Mouse (Mus musculus) cerebellum, adult 2 months (tissue): Measurements from ENCODE around the gene Tlcd1.

ENCODE experiments used
- CTCF ChIP-seq: fragments of 200-500 bp; IDR thresholded peaks from 2 replicates; pipeline ENCODE4 v1.5.1; 2011; ENCODE audit warnings: low read depth, mild to moderate bottlenecking, control low read depth, low read length, moderate library complexity, borderline replicate concordance; ENCODE audit not compliant: insufficient read depth
- POLR2A ChIP-seq: fragments of 200-500 bp; IDR thresholded peaks from 2 replicates; pipeline ENCODE4 v1.6.1; 2011; ENCODE audit warnings: low read length, control low read depth, borderline replicate concordance; ENCODE audit not compliant: insufficient read depth

DNA sequence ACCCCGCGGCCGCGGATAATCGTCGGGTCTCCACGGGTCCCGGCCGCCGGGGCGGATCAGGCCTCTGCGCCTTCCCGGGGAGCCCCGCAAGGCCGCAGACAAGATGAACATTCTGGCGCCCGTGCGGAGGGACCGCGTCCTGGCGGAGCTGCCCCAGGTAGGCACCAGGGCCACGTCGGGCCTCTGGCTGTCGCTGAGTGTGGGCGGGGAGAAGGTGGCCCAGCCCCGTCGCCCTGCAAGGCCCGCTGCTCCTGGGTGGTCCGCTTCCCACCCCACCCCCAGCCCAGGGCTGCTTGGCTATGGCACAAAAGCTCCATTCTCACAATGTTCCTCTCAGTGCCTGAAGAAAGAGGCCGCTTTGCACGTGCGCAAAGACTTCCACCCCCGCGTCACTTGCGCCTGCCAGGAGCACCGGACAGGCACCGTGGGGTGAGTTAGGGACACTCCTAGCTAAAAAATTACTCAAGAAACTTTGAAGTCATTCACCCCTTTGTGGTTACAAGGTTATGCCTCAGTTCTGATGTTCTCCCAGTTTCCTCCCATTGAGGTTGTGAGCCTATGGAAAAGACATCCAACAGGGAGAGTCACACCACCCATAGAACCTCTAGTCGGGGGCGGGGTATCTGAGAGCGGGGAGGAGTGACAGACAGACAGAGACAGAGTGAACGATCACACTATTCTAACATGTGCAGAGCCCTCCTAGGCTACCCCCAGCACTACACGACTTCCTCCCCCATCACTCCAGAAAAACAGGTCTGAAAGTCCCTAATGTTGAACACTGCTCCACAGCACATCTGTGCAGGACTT is 12.9 kb downstream of the Tlcd1 start:
- TF ChIP-seq CTCF (no peak), POLR2A (no peak)
